Mouse (Mus musculus): ENCODE measurements around the gene Fam76a. TPM values are rescaled to one million over a fixed set of nuclear protein-coding genes. Genes with fewer than 3 reads are reported as not detected.

Fam76a gene
- 37.1 to 50.3 TPM (median 44.1 TPM) in 4 replicates for total RNA-seq (2023)

GRCm38 (mm10) chr4:132922558-132923008 is at the start of gene Fam76a:
Gene Fam76a (minus strand): TSS chr4:132922558.

GRCm38 (mm10) chr4:132884064-132884843 is 38.1 kb downstream of the Fam76a start, which contains the start of gene Stx12:
Gene Stx12 (minus strand): TSS chr4:132884509.

Other genes with a start within 250 kb of the Fam76a start
- gene Xkr8, start 190.0 kb downstream of the Fam76a start, total RNA-seq (2023) = 1.3 to 2.7 TPM (median 2.6 TPM) in 4 replicates
- 0.29 TPM in 1 of 4 replicates, not detected in the others for gene Smpdl3b, start 165.3 kb downstream of the Fam76a start, total RNA-seq (2023)
- 40.5 to 47.5 TPM (median 45.2 TPM) in 4 replicates for gene Rpa2, start 154.2 kb downstream of the Fam76a start, total RNA-seq (2023)
- 133 to 134 TPM (median 133 TPM) in 4 replicates for gene Themis2, start 126.2 kb downstream of the Fam76a start, total RNA-seq (2023)
- 37.8 to 45.2 TPM (median 42.5 TPM) in 4 replicates for gene Ppp1r8, start 79.4 kb downstream of the Fam76a start, total RNA-seq (2023)
- 17.7 to 21.1 TPM (median 19.6 TPM) in 4 replicates for gene Stx12, start 38.0 kb downstream of the Fam76a start, total RNA-seq (2023)
- 30.2 to 33.7 TPM (median 31.5 TPM) in 4 replicates for gene Fgr, start 51.5 kb upstream of the Fam76a start, total RNA-seq (2023)
- 66.2 to 87.0 TPM (median 78.5 TPM) in 4 replicates for gene Ahdc1, start 88.7 kb upstream of the Fam76a start, total RNA-seq (2023)
- gene Wasf2, start 207.9 kb upstream of the Fam76a start, total RNA-seq (2023) = 291 to 323 TPM (median 299 TPM) in 4 replicates

All from B cell, adult 62 days (primary cell).